Mouse (Mus musculus): ENCODE results near the gene Gfer. TPM values are rescaled to one million over a fixed set of nuclear protein-coding genes. Genes with fewer than 3 reads are reported as not detected.

Gfer gene
- total and polyA plus RNA-seq, 3 experiments = 83.0 to 86.8 TPM; not detected in 1

GRCm38 (mm10) chr17:24676187-24676586, 19.8 kb downstream of the Gfer start:
- TF ChIP-seq RAD21 (IDR thresholded peaks at IDR 0.05; ENCODE audit: low read depth, low read length) (peak; percentile 37), ZC3H11A (IDR thresholded peaks at IDR 0.05; ENCODE audit: low read depth, low read length) (peak; percentile 11), SMC3 (IDR thresholded peaks at IDR 0.05; ENCODE audit: low read depth, low read length) (peak; percentile 51), CTCF (IDR thresholded peaks at IDR 0.05 in 2 of 3, conservative IDR thresholded peaks at IDR 0.05 in 1 of 3; ENCODE audit: control insufficient read depth in 1 of 3, insufficient read depth in 1 of 3, low read depth in 2 of 3, low read length in 3 of 3, poor library complexity in 1 of 3, severe bottlenecking in 1 of 3) (peak; percentile 64 to 81 (median 67)), SIN3A (IDR thresholded peaks at IDR 0.05; ENCODE audit: low read length) (no peak), TAL1 (IDR thresholded peaks at IDR 0.05; ENCODE audit: low read length) (no peak), MYC (IDR thresholded peaks at IDR 0.05; ENCODE audit: low read depth, low read length) (no peak), EP300 (IDR thresholded peaks at IDR 0.05; ENCODE audit: low read depth in 1 of 2, low read length in 2 of 2) (no peak), UBTF (IDR thresholded peaks at IDR 0.05; ENCODE audit: borderline replicate concordance, insufficient read depth, low read depth, low read length) (no peak), POLR2AphosphoS2 (IDR thresholded peaks at IDR 0.05; ENCODE audit: low read length) (no peak), ZMIZ1 (IDR thresholded peaks at IDR 0.05; ENCODE audit: low read depth, low read length) (no peak)
- peaks cover 11 to 12% of the 10 kb centered on the region in 2 experiments; a peak in 3 of 4 replicates for H3K36me3 ChIP-seq (ENCODE audit: control insufficient read depth in 1 of 2, insufficient read depth in 2 of 2, low read length in 2 of 2)
- peaks cover 35% of the 10 kb centered on the region for H3K79me2 ChIP-seq (ENCODE audit: control insufficient read depth, insufficient read depth, low read length, poor library complexity)
- H3K27me3 ChIP-seq (ENCODE audit: control insufficient read depth in 1 of 2, insufficient read depth in 2 of 2, low read length in 2 of 2) = no peaks in the 10 kb centered on the region
- peak; percentile 85 for DNase-seq (ENCODE audit: low read depth, low spot score)
- H3K4me1 ChIP-seq (ENCODE audit: control insufficient read depth in 1 of 2, insufficient read depth in 2 of 2, low read length in 2 of 2) = peaks cover 0 to 12% of the 10 kb centered on the region in 2 experiments; a peak in 3 of 4 replicates
- H3K9ac ChIP-seq (ENCODE audit: control insufficient read depth, low read depth, low read length, poor library complexity, severe bottlenecking) = no peak overlapping the region
- no peak overlapping the region for H3K4me3 ChIP-seq (ENCODE audit: control insufficient read depth in 1 of 2, insufficient read depth in 1 of 2, low read depth in 2 of 2, low read length in 2 of 2)
- H3K9me3 ChIP-seq (replicated peaks; ENCODE audit: insufficient read depth, low read length) = no peaks in the 10 kb centered on the region
- H3K27ac ChIP-seq (ENCODE audit: control insufficient read depth, low read depth, low read length) = no peak overlapping the region

- Histone ChIP-seq H3K36me3 (ENCODE audit: control insufficient read depth in 1 of 2, insufficient read depth in 2 of 2, low read length in 2 of 2) (peaks cover 12 to 14% of the 10 kb centered on the region in 2 experiments; a peak in 3 of 4 replicates), H3K79me2 (ENCODE audit: control insufficient read depth, insufficient read depth, low read length, poor library complexity) (peaks cover 51% of the 10 kb centered on the region), H3K9ac (ENCODE audit: control insufficient read depth, low read depth, low read length, poor library complexity, severe bottlenecking) (no peak overlapping the region), H3K27ac (ENCODE audit: control insufficient read depth, low read depth, low read length) (no peak overlapping the region), H3K4me1 (ENCODE audit: control insufficient read depth in 1 of 2, insufficient read depth in 2 of 2, low read length in 2 of 2) (peaks cover 0 to 20% of the 10 kb centered on the region in 2 experiments; a peak in 3 of 4 replicates), H3K27me3 (ENCODE audit: control insufficient read depth in 1 of 2, insufficient read depth in 2 of 2, low read length in 2 of 2) (no peaks in the 10 kb centered on the region), H3K4me3 (ENCODE audit: control insufficient read depth in 1 of 2, insufficient read depth in 1 of 2, low read depth in 2 of 2, low read length in 2 of 2) (no peak overlapping the region), H3K9me3 (replicated peaks; ENCODE audit: insufficient read depth, low read length) (no peaks in the 10 kb centered on the region)
- TF ChIP-seq MYB (IDR thresholded peaks at IDR 0.05; ENCODE audit: low read depth, low read length) (no peak), UBTF (IDR thresholded peaks at IDR 0.05; ENCODE audit: borderline replicate concordance, insufficient read depth, low read depth, low read length) (no peak), ZNF384 (IDR thresholded peaks at IDR 0.05; ENCODE audit: low read depth, low read length) (no peak), ZC3H11A (IDR thresholded peaks at IDR 0.05; ENCODE audit: low read depth, low read length) (no peak), EP300 (IDR thresholded peaks at IDR 0.05; ENCODE audit: low read depth in 1 of 2, low read length in 2 of 2) (no peak), NELFE (IDR thresholded peaks at IDR 0.05; ENCODE audit: low read depth, low read length) (no peak), CHD2 (IDR thresholded peaks at IDR 0.05; ENCODE audit: low read length) (no peak), POLR2AphosphoS5 (IDR thresholded peaks at IDR 0.05; ENCODE audit: borderline replicate concordance, low read depth, low read length) (no peak), MAX (IDR thresholded peaks at IDR 0.05; ENCODE audit: low read length) (no peak), JUND (IDR thresholded peaks at IDR 0.05; ENCODE audit: low read depth, low read length) (no peak), NRF1 (IDR thresholded peaks at IDR 0.05; ENCODE audit: insufficient read depth, low read depth, low read length, poor library complexity, severe bottlenecking) (no peak), MXI1 (IDR thresholded peaks at IDR 0.05; ENCODE audit: low read depth, low read length) (no peak), MEF2A (IDR thresholded peaks at IDR 0.05; ENCODE audit: extremely low read depth, insufficient replicate concordance, low read depth, low read length, poor library complexity, severe bottlenecking) (no peak), POLR2AphosphoS2 (IDR thresholded peaks at IDR 0.05; ENCODE audit: low read length) (no peak)
- no peak for DNase-seq (ENCODE audit: low read depth, low spot score)
Observed at GRCm38 (mm10) chr17:24674277-24674676, 21.7 kb downstream of the Gfer start.

Measured in MEL (cell line).